Mouse (Mus musculus) stomach, embryonic 14.5 days (tissue): ENCODE data around the gene Hscb. TPM values are rescaled to one million over a fixed set of nuclear protein-coding genes. Genes with fewer than 3 reads are reported as not detected.

Source experiments
- polyA plus RNA-seq: library from polyadenylated mRNA; unstranded; fragments of >200 nt; fragmentation: Nextera tagmentation; extraction: Ambion mirVana; gene quantifications from 2 replicates; pipeline ENCODE4 v1.2.1, GENCODE M21; 2014

Gene Hscb
- polyA plus RNA-seq, 1 experiment from 2014 or later: 26.6 TPM

Other genes with a start within 250 kb of the Hscb start
- gene Noc4l, start 186.4 kb downstream of the Hscb start, polyA plus RNA-seq: 47.8 and 49.7 TPM in 2 replicates
- 19.4 and 26.1 TPM in 2 replicates for gene Ddx51, start 186.3 kb downstream of the Hscb start, polyA plus RNA-seq
- 50.3 and 51.6 TPM in 2 replicates for gene Ep400, start 69.1 kb downstream of the Hscb start, polyA plus RNA-seq
- gene Pus1, start 59.1 kb downstream of the Hscb start, polyA plus RNA-seq: 20.2 and 21.9 TPM in 2 replicates
- gene Ulk1, start 29.7 kb downstream of the Hscb start, polyA plus RNA-seq: 27.7 and 28.4 TPM in 2 replicates
- 32.1 and 32.9 TPM in 2 replicates for gene Chek2, start 202 bp upstream of the Hscb start, polyA plus RNA-seq
- gene Ttc28, start 40.0 kb upstream of the Hscb start, polyA plus RNA-seq: 16.9 and 17.8 TPM in 2 replicates